Comparison of ENCODE assay signal across 8 mouse cellular contexts in the genomic region with DNA sequence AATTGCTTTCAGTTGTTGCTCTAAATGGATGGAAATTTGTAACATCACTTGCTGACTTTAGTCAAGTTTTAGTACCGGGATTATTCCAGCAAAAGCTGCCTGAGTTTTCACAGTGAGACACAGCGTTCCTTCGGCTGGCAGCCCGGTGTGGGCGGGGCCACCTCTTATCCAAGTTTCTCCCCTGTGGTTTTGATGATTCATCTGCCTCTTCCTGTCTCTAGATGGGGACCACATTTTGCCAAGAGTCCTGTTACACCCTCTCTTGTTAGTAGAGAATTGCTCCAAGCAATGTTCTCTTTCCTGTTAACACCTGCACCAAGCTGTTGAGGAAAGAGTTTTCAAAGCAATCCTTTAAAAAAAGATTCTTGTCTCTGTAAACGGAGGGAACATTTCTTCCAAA.
DNase-seq lines count a peak whose midpoint lies in the region; ATAC-seq and TF ChIP-seq lines count a peak whose summit lies in the region.

No protein-coding gene starts in this region.

- peaks cover 4% of the 10 kb centered on the region; the same call in 1 of the 2 replicates for H3K4me1 ChIP-seq in midbrain, embryonic 14.5 days (ENCODE audit: control insufficient read depth, insufficient read depth, low read length)
- H3K4me1 ChIP-seq in midbrain, embryonic 15.5 days = peaks cover 9% of the 10 kb centered on the region
- H3K4me1 ChIP-seq in liver, embryonic 14.5 days (replicated peaks; ENCODE audit: control insufficient read depth in 2 of 2, insufficient read depth in 2 of 2, low read length in 1 of 2) = peaks cover 0 to 5% of the 10 kb centered on the region in 2 experiments; a peak in 2 of 4 replicates
- H3K4me1 ChIP-seq in stomach, embryonic 16.5 days (ENCODE audit: control insufficient read depth, insufficient read depth, low read length) = peaks cover 14% of the 10 kb centered on the region

- ATAC-seq in midbrain, embryonic 14.5 days (ENCODE audit: low FRiP score, low TSS enrichment) = no peak
- ATAC-seq in midbrain, embryonic 15.5 days (replicated peaks) = no peak
- ATAC-seq in liver, embryonic 14.5 days (ENCODE audit: insufficient read depth) = no peak
- peak; percentile 71; the same call in 1 of the 2 replicates for ATAC-seq in stomach, embryonic 16.5 days (ENCODE audit: insufficient read depth, low FRiP score)

- peak; percentile 25 for DNase-seq in midbrain, embryonic 14.5 days
- peak; percentile 16 for DNase-seq in c-Kit-positive CD71-positive TER-119-negative erythroid progenitor cells, embryonic 14.5 days (ENCODE audit: low read depth)
- DNase-seq in frontal cortex, postnatal 25 days (ENCODE audit: low spot score in 2 of 2) = peak; percentile 50 to 59
- DNase-seq in kidney, adult 8-10 months = peak; percentile 54 to 70
- DNase-seq in liver, embryonic 14.5 days (ENCODE audit: low read depth in 3 of 3, low spot score in 3 of 3) = peak in 1 of 3 experiments; percentile 11
- DNase-seq in neural tube, embryonic 10.5 days (ENCODE audit: extremely low spot score, low spot score) = no peak

- no peaks in the 10 kb centered on the region for H3K36me3 ChIP-seq in midbrain, embryonic 14.5 days (ENCODE audit: control insufficient read depth, insufficient read depth, low read length)
- no peaks in the 10 kb centered on the region for H3K36me3 ChIP-seq in midbrain, embryonic 15.5 days (replicated peaks)
- H3K36me3 ChIP-seq in liver, embryonic 14.5 days (replicated peaks; ENCODE audit: control insufficient read depth, insufficient read depth, low read depth) = no peaks in the 10 kb centered on the region
- no peaks in the 10 kb centered on the region for H3K36me3 ChIP-seq in stomach, embryonic 16.5 days (ENCODE audit: control insufficient read depth, insufficient read depth, low read length)

- no peaks in the 10 kb centered on the region for H3K9me3 ChIP-seq in midbrain, embryonic 14.5 days (ENCODE audit: control insufficient read depth, low read length)
- H3K9me3 ChIP-seq in midbrain, embryonic 15.5 days = no peaks in the 10 kb centered on the region
- no peaks in the 10 kb centered on the region for H3K9me3 ChIP-seq in liver, embryonic 14.5 days (ENCODE audit: control insufficient read depth, low read length)
- no peaks in the 10 kb centered on the region for H3K9me3 ChIP-seq in stomach, embryonic 16.5 days (replicated peaks; ENCODE audit: control insufficient read depth, low read length)

- H3K27ac ChIP-seq in midbrain, embryonic 14.5 days (replicated peaks; ENCODE audit: low read depth, low read length) = no peak overlapping the region
- no peak overlapping the region for H3K27ac ChIP-seq in midbrain, embryonic 15.5 days
- no peak overlapping the region for H3K27ac ChIP-seq in liver, embryonic 14.5 days
- no peak overlapping the region for H3K27ac ChIP-seq in stomach, embryonic 16.5 days (ENCODE audit: low read length)

- TF ChIP-seq CTCF in liver, embryonic 14.5 days (IDR thresholded peaks at IDR 0.05; ENCODE audit: low read depth) = no peak

- H3K4me3 ChIP-seq in midbrain, embryonic 14.5 days (replicated peaks; ENCODE audit: low read depth, low read length) = no peak overlapping the region
- no peak overlapping the region for H3K4me3 ChIP-seq in midbrain, embryonic 15.5 days
- H3K4me3 ChIP-seq in liver, embryonic 14.5 days (ENCODE audit: insufficient read depth in 1 of 2, low read depth in 2 of 2, low read length in 2 of 2) = no peak overlapping the region
- no peak overlapping the region for H3K4me3 ChIP-seq in stomach, embryonic 16.5 days (replicated peaks; ENCODE audit: low read length)

- WGBS in midbrain, embryonic 14.5 days = 33% methylated on average over 6 of the region's 6 CpGs
- 34% methylated on average over 6 of the region's 6 CpGs for WGBS in midbrain, embryonic 15.5 days
- WGBS in liver, embryonic 14.5 days (ENCODE audit: insufficient replicate concordance) = 11% methylated on average over 6 of the region's 6 CpGs
- WGBS in stomach, embryonic 16.5 days = 19% methylated on average over 6 of the region's 6 CpGs

- H3K4me2 ChIP-seq in midbrain, embryonic 14.5 days (ENCODE audit: low read length) = no peak overlapping the region
- no peak overlapping the region for H3K4me2 ChIP-seq in midbrain, embryonic 15.5 days
- H3K4me2 ChIP-seq in liver, embryonic 14.5 days (ENCODE audit: low read depth) = peak overlapping the region; percentile 2; the same call in 1 of the 2 replicates
- no peak overlapping the region for H3K4me2 ChIP-seq in stomach, embryonic 16.5 days (ENCODE audit: low read depth, low read length)

- H3K27me3 ChIP-seq in midbrain, embryonic 14.5 days (ENCODE audit: control insufficient read depth, insufficient read depth, low read length) = peaks cover 13% of the 10 kb centered on the region; the same call in 1 of the 2 replicates
- H3K27me3 ChIP-seq in midbrain, embryonic 15.5 days (replicated peaks) = 0 out of 2 replicates have a peak, but pooled peaks cover 6% of the 10 kb centered on the region
- no peaks in the 10 kb centered on the region for H3K27me3 ChIP-seq in liver, embryonic 14.5 days (ENCODE audit: control insufficient read depth, insufficient read depth, low read length)
- H3K27me3 ChIP-seq in stomach, embryonic 16.5 days (ENCODE audit: control insufficient read depth, insufficient read depth, low read length) = no peaks in the 10 kb centered on the region

- no peak overlapping the region for H3K9ac ChIP-seq in midbrain, embryonic 14.5 days (replicated peaks; ENCODE audit: low read length)
- no peak overlapping the region for H3K9ac ChIP-seq in midbrain, embryonic 15.5 days
- H3K9ac ChIP-seq in liver, embryonic 14.5 days (replicated peaks) = no peak overlapping the region
- no peak overlapping the region for H3K9ac ChIP-seq in stomach, embryonic 16.5 days (ENCODE audit: low read length)

- TF ChIP-seq EP300 in liver, embryonic 14.5 days (IDR thresholded peaks at IDR 0.05; ENCODE audit: low read depth) = no peak
